Comparison of ENCODE assay signal across 25 mouse cellular contexts in the genomic region with DNA sequence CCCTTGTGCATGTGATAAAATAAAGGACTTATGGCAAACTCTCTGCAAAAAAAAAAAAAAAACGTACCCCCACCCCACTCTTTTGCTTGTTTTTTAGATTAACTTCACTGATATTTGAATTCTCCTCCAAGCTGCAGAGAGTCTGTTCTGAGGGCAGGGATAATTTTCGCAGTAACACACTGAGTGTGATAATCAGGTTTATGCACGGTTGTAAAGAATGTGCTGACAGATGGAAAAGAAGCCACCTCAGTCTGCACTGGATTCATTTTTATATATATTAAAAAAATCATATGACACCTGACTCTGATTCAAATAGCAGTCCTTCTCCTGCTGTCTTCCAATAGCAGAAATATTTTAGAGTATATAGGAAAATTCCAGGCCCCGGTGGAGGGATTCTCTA.
"Had no signal": no experiment of that assay in that cellular context is flagged by ENCODE, and none has a peak within 500 bp of the region (broad histone marks: within the 10 kb centered on the region; RNA-seq: fewer than 3 reads in every experiment).

No protein-coding gene starts in this region.

- H3K4me3 ChIP-seq: heart, adult 2 months; heart, embryonic 13.5 days; heart, embryonic 15.5 days; hindbrain, embryonic 12.5 days; hindbrain, embryonic 15.5 days; kidney, embryonic 15.5 days; limb, embryonic 13.5 days; limb, embryonic 15.5 days had no signal

- H3K9me3 ChIP-seq: heart, embryonic 13.5 days; heart, embryonic 15.5 days; hindbrain, embryonic 12.5 days; hindbrain, embryonic 15.5 days; kidney, embryonic 15.5 days; limb, embryonic 13.5 days; limb, embryonic 15.5 days had no signal

- H3K9ac ChIP-seq: forebrain, postnatal 0 days; heart, embryonic 13.5 days; heart, embryonic 15.5 days; hindbrain, embryonic 12.5 days; hindbrain, embryonic 15.5 days; kidney, embryonic 15.5 days; limb, embryonic 13.5 days; limb, embryonic 15.5 days had no signal

- DNase-seq: forebrain, postnatal 0 days; gastrocnemius, postnatal 14 days; gastrocnemius, postnatal 36 days; heart, adult 11 months; heart, adult 2 months; heart, postnatal 14 days; heart, postnatal 36 days; kidney, adult 11 months; kidney, adult 2 months; kidney, adult 9 months; kidney, postnatal 14 days; kidney, postnatal 36 days; layer of hippocampus, adult 9-11 months; layer of hippocampus, postnatal 36 days; left cerebral cortex, postnatal 4 days had no signal

- H3K4me2 ChIP-seq: heart, embryonic 11.5 days; heart, embryonic 13.5 days; heart, embryonic 15.5 days; hindbrain, embryonic 12.5 days; hindbrain, embryonic 15.5 days; kidney, embryonic 15.5 days; limb, embryonic 13.5 days; limb, embryonic 15.5 days had no signal

- H3K4me1 ChIP-seq: heart, embryonic 13.5 days; heart, embryonic 15.5 days; hindbrain, embryonic 12.5 days; hindbrain, embryonic 15.5 days; kidney, embryonic 15.5 days; limb, embryonic 13.5 days; limb, embryonic 15.5 days had no signal

- H3K36me3 ChIP-seq: heart, embryonic 13.5 days; heart, embryonic 15.5 days; hindbrain, embryonic 12.5 days; hindbrain, embryonic 15.5 days; kidney, embryonic 15.5 days; limb, embryonic 13.5 days; limb, embryonic 15.5 days had no signal

- H3K27ac ChIP-seq: heart, adult 2 months; heart, embryonic 13.5 days; heart, embryonic 15.5 days; hindbrain, embryonic 12.5 days; hindbrain, embryonic 15.5 days; hindbrain, postnatal 0 days; kidney, embryonic 15.5 days; kidney, postnatal 0 days; limb, embryonic 13.5 days; limb, embryonic 15.5 days had no signal

- H3K27me3 ChIP-seq: heart, embryonic 13.5 days; heart, embryonic 15.5 days; hindbrain, embryonic 12.5 days; hindbrain, embryonic 15.5 days; kidney, embryonic 15.5 days; limb, embryonic 13.5 days; limb, embryonic 15.5 days had no signal

- ATAC-seq: forebrain, postnatal 0 days had no signal
